Comparison of ENCODE assay signal across 14 mouse cellular contexts in the genomic region with DNA sequence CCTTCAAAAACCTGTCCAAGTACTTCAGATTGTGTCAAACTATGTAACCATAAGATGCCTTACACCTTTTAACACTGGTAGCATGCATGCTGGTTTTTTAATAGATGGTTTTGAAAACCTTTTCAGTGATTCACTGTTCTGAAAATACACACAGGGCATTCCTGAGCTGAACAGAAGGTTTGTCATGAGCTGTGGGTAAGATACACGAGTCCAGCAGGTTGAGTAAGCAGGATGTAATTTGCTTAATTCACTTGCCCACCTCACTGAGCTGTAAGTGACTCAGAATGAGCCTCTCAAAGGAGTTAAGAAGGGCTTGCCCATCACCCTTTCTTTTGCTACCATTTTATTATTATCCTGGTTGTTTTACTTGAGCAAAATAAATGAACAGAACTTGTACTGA.
"Had no signal": no experiment of that assay in that cellular context is flagged by ENCODE, and none has a peak within 500 bp of the region (broad histone marks: within the 10 kb centered on the region; RNA-seq: fewer than 3 reads in every experiment).

No protein-coding gene starts in this region.

- H3K27me3 ChIP-seq: kidney, embryonic 15.5 days; liver, embryonic 15.5 days; midbrain, embryonic 15.5 days; neural tube, embryonic 13.5 days had no signal

- H3K4me1 ChIP-seq: kidney, embryonic 15.5 days; limb, embryonic 10.5 days; liver, embryonic 15.5 days; midbrain, embryonic 15.5 days had no signal

- DNase-seq: kidney, postnatal 14 days; lung, adult 2 months; lung, postnatal 36 days; retina, postnatal 1 day; right cerebral cortex, postnatal 14 days; thymus, postnatal 4 days had no signal

- H3K4me2 ChIP-seq: kidney, embryonic 15.5 days; liver, embryonic 11.5 days; liver, embryonic 15.5 days; midbrain, embryonic 15.5 days; neural tube, embryonic 13.5 days had no signal

- H3K27ac ChIP-seq: kidney, embryonic 15.5 days; left cerebral cortex, adult 2 months; limb, embryonic 10.5 days; liver, embryonic 15.5 days; midbrain, embryonic 15.5 days; neural tube, embryonic 13.5 days had no signal

- H3K9me3 ChIP-seq: kidney, embryonic 15.5 days; limb, embryonic 10.5 days; liver, embryonic 15.5 days; midbrain, embryonic 15.5 days; neural tube, embryonic 13.5 days had no signal

- ATAC-seq: lung, postnatal 0 days; midbrain, embryonic 15.5 days had no signal

- H3K9ac ChIP-seq: kidney, embryonic 15.5 days; liver, embryonic 15.5 days; midbrain, embryonic 15.5 days; neural tube, embryonic 13.5 days had no signal

- H3K4me3 ChIP-seq: kidney, embryonic 15.5 days; left cerebral cortex, adult 2 months; limb, embryonic 10.5 days; liver, embryonic 15.5 days; midbrain, embryonic 15.5 days; neural tube, embryonic 13.5 days had no signal

- H3K36me3 ChIP-seq: limb, embryonic 10.5 days; liver, embryonic 15.5 days; midbrain, embryonic 15.5 days; neural tube, embryonic 13.5 days had no signal
